Mouse (Mus musculus): Measurements from ENCODE around the gene Erbb4. TPM values are rescaled to one million over a fixed set of nuclear protein-coding genes. Genes with fewer than 3 reads are reported as not detected.
"Not testable (repeated sequence)": the region's sequence is repeated elsewhere in the genome, so short reads cannot be mapped to it uniquely, and the experiment has no call there.

Erbb4 gene
- total RNA-seq, 2 experiments from 2014 or later = 0.13 to 0.67 TPM

GRCm38 (mm10) chr1:68860341-68860740, 247.5 kb downstream of the Erbb4 start:
- no peak for DNase-seq

- DNase-seq = no peak
Measured at GRCm38 (mm10) chr1:68859480-68859879, 248.4 kb downstream of the Erbb4 start.

GRCm38 (mm10) chr1:68839352-68839751, 268.5 kb downstream of the Erbb4 start:
- no peak for DNase-seq

GRCm38 (mm10) chr1:68834686-68835085, 273.2 kb downstream of the Erbb4 start:
- DNase-seq = no peak

- DNase-seq = no peak
Measured at GRCm38 (mm10) chr1:68832101-68832500, 275.8 kb downstream of the Erbb4 start.

GRCm38 (mm10) chr1:68831575-68831974, 276.3 kb downstream of the Erbb4 start:
- DNase-seq = no peak

GRCm38 (mm10) chr1:68830501-68831239, 277.2 kb downstream of the Erbb4 start:
- DNase-seq = no peak

- no peak for DNase-seq
Measured at GRCm38 (mm10) chr1:68823116-68823644, 284.7 kb downstream of the Erbb4 start.

- no peak for DNase-seq
Measured at GRCm38 (mm10) chr1:68806711-68807110, 301.1 kb downstream of the Erbb4 start.

- DNase-seq = no peak
Measured at GRCm38 (mm10) chr1:68787409-68788015, 320.3 kb downstream of the Erbb4 start.

- DNase-seq = no peak
Measured at GRCm38 (mm10) chr1:68780653-68781052, 327.2 kb downstream of the Erbb4 start.

- no peak for DNase-seq
Measured at GRCm38 (mm10) chr1:68780032-68780431, 327.8 kb downstream of the Erbb4 start.

- DNase-seq = not testable (repeated sequence)
Measured at GRCm38 (mm10) chr1:68766095-68766494, 341.8 kb downstream of the Erbb4 start.

GRCm38 (mm10) chr1:68762456-68762855, 345.4 kb downstream of the Erbb4 start:
- DNase-seq = no peak

GRCm38 (mm10) chr1:68748976-68749375, 358.9 kb downstream of the Erbb4 start:
- no peak for DNase-seq

- DNase-seq = no peak
Measured at GRCm38 (mm10) chr1:68681478-68681877, 426.4 kb downstream of the Erbb4 start.

- no peak for DNase-seq
Measured at GRCm38 (mm10) chr1:68674667-68675066, 433.2 kb downstream of the Erbb4 start.

GRCm38 (mm10) chr1:68666831-68667601, 440.8 kb downstream of the Erbb4 start:
- no peak for DNase-seq

GRCm38 (mm10) chr1:68590475-68590874, 517.4 kb downstream of the Erbb4 start:
- DNase-seq = no peak

- DNase-seq = no peak
Measured at GRCm38 (mm10) chr1:68573851-68574540, 533.9 kb downstream of the Erbb4 start.

- no peak for DNase-seq
Measured at GRCm38 (mm10) chr1:68570924-68571323, 536.9 kb downstream of the Erbb4 start.

GRCm38 (mm10) chr1:68542942-68543341, 564.9 kb downstream of the Erbb4 start:
- no peak for DNase-seq
